ENCODE assay signal across 8 mouse cellular contexts in genomic region chr13:35741040-35741619, GRCm38 (mm10).
A peak's percentile ranks its signal among the peaks of the same experiment; 100 is the strongest.
DNase-seq lines count a peak whose midpoint lies in the region; ATAC-seq and TF ChIP-seq lines count a peak whose summit lies in the region.

No protein-coding gene starts in this region.

- peak overlapping the region; percentile 96 for H3K9ac ChIP-seq in MEL (ENCODE audit: control insufficient read depth, low read depth, low read length, poor library complexity, severe bottlenecking)
- H3K9ac ChIP-seq in forebrain, postnatal 0 days: peak overlapping the region; percentile 74
- peak overlapping the region; percentile 97 for H3K9ac ChIP-seq in lung, embryonic 14.5 days

- ATAC-seq in forebrain, postnatal 0 days: peak; percentile 93
- peak; percentile 94 for ATAC-seq in lung, embryonic 14.5 days (ENCODE audit: insufficient read depth)

- peaks cover 49% of the 10 kb centered on the region for H3K79me2 ChIP-seq in MEL (ENCODE audit: control insufficient read depth, insufficient read depth, low read length, poor library complexity)

- H3K4me2 ChIP-seq in forebrain, postnatal 0 days (ENCODE audit: low read depth): peak overlapping the region; percentile 96
- peak overlapping the region; percentile 84 for H3K4me2 ChIP-seq in lung, embryonic 14.5 days

- H3K27me3 ChIP-seq in MEL (ENCODE audit: control insufficient read depth in 1 of 2, insufficient read depth in 2 of 2, low read length in 2 of 2): no peaks in the 10 kb centered on the region
- H3K27me3 ChIP-seq in cerebellum, adult 2 months (ENCODE audit: control insufficient read depth, insufficient read depth, low read length): no peaks in the 10 kb centered on the region
- H3K27me3 ChIP-seq in forebrain, postnatal 0 days (ENCODE audit: insufficient read depth, low read length): peaks cover 17% of the 10 kb centered on the region; the same call in 1 of the 2 replicates
- no peaks in the 10 kb centered on the region for H3K27me3 ChIP-seq in lung, embryonic 14.5 days (ENCODE audit: insufficient read depth, low read length)

- peaks cover 0 to 15% of the 10 kb centered on the region in 2 experiments; a peak in 2 of 4 replicates for H3K36me3 ChIP-seq in MEL (ENCODE audit: control insufficient read depth in 1 of 2, insufficient read depth in 2 of 2, low read length in 2 of 2)
- no peaks in the 10 kb centered on the region for H3K36me3 ChIP-seq in forebrain, postnatal 0 days (ENCODE audit: insufficient read depth)
- H3K36me3 ChIP-seq in lung, embryonic 14.5 days (ENCODE audit: insufficient read depth): no peaks in the 10 kb centered on the region

- peaks cover 3 to 14% of the 10 kb centered on the region in 2 experiments for H3K4me1 ChIP-seq in MEL (ENCODE audit: control insufficient read depth in 1 of 2, insufficient read depth in 2 of 2, low read length in 2 of 2)
- peaks cover 3% of the 10 kb centered on the region; the same call in 1 of the 2 replicates for H3K4me1 ChIP-seq in cerebellum, adult 2 months (ENCODE audit: control insufficient read depth, insufficient read depth, low read length)
- H3K4me1 ChIP-seq in forebrain, postnatal 0 days (ENCODE audit: insufficient read depth): no peaks in the 10 kb centered on the region; the same call in 1 of the 2 replicates
- H3K4me1 ChIP-seq in lung, embryonic 14.5 days (ENCODE audit: insufficient read depth): peaks cover 6% of the 10 kb centered on the region
- peaks cover 5% of the 10 kb centered on the region for H3K4me1 ChIP-seq in olfactory bulb, adult 2 months (ENCODE audit: control insufficient read depth, insufficient read depth, low read length)

- peak in 2 of 3 experiments; percentile 35 to 48; a peak in 4 of 6 replicates for TF ChIP-seq CTCF in MEL (IDR thresholded peaks at IDR 0.05 in 2 of 3, conservative IDR thresholded peaks at IDR 0.05 in 1 of 3; ENCODE audit: control insufficient read depth in 1 of 3, insufficient read depth in 1 of 3, low read depth in 2 of 3, low read length in 3 of 3, poor library complexity in 1 of 3, severe bottlenecking in 1 of 3)
- peak; percentile 36; the same call in 1 of the 2 replicates for TF ChIP-seq CTCF in cerebellum, adult 2 months (IDR thresholded peaks at IDR 0.05; ENCODE audit: borderline replicate concordance, insufficient read depth, low read depth, low read length)
- peak; percentile 60 for TF ChIP-seq CTCF in forebrain, postnatal 0 days (IDR thresholded peaks at IDR 0.05; ENCODE audit: low read depth)
- peak; percentile 74 for TF ChIP-seq CTCF in lung, embryonic 14.5 days (IDR thresholded peaks at IDR 0.05; ENCODE audit: low read depth)
- TF ChIP-seq CTCF in olfactory bulb, adult 2 months (IDR thresholded peaks at IDR 0.05; ENCODE audit: insufficient read depth, low read depth, low read length): no peak

- DNase-seq in MEL (ENCODE audit: low read depth, low spot score): peak; percentile 94
- DNase-seq in cerebellum, adult 2 months: peak; percentile 86 to 87
- peak; percentile 91 for DNase-seq in forebrain, postnatal 0 days
- peak; percentile 95 for DNase-seq in heart, postnatal 4 days
- peak; percentile 65 to 76 for DNase-seq in layer of hippocampus, adult 8-10 months (ENCODE audit: low spot score in 2 of 2)
- peak; percentile 96 for DNase-seq in lung, embryonic 14.5 days
- DNase-seq in thymus, adult 18-20 months: peak; percentile 84 to 85

- whole genome bisulfite sequencing in cerebellum, adult 2 months: under 1% methylated on average over 57 of the region's 68 CpGs
- 1% methylated on average over 54 of the region's 68 CpGs for WGBS in forebrain, postnatal 0 days
- under 1% methylated on average over 67 of the region's 68 CpGs for WGBS in lung, embryonic 14.5 days
- WGBS in olfactory bulb, adult 2 months: under 1% methylated on average over 64 of the region's 68 CpGs

- H3K27ac ChIP-seq in MEL (ENCODE audit: control insufficient read depth, low read depth, low read length): peak overlapping the region; percentile 73
- no peak overlapping the region; the same call in 1 of the 2 replicates for H3K27ac ChIP-seq in cerebellum, adult 2 months (ENCODE audit: insufficient read depth, low read length)
- H3K27ac ChIP-seq in forebrain, postnatal 0 days (ENCODE audit: low read depth, low read length): peak overlapping the region; percentile 69
- H3K27ac ChIP-seq in lung, embryonic 14.5 days (ENCODE audit: low read depth): peak overlapping the region; percentile 96
- H3K27ac ChIP-seq in olfactory bulb, adult 2 months (ENCODE audit: insufficient read depth, low read depth, low read length): no peak overlapping the region

- no peaks in the 10 kb centered on the region for H3K9me3 ChIP-seq in MEL (replicated peaks; ENCODE audit: insufficient read depth, low read length)
- H3K9me3 ChIP-seq in forebrain, postnatal 0 days (ENCODE audit: low read length): no peaks in the 10 kb centered on the region
- H3K9me3 ChIP-seq in lung, embryonic 14.5 days (ENCODE audit: low read depth, low read length): peaks cover 4% of the 10 kb centered on the region; the same call in 1 of the 2 replicates

- peak overlapping the region; percentile 83 to 86 for H3K4me3 ChIP-seq in MEL (ENCODE audit: control insufficient read depth in 1 of 2, insufficient read depth in 1 of 2, low read depth in 2 of 2, low read length in 2 of 2)
- peak overlapping the region; percentile 86 for H3K4me3 ChIP-seq in cerebellum, adult 2 months (replicated peaks; ENCODE audit: insufficient read depth, low read depth, low read length)
- peak overlapping the region; percentile 94 for H3K4me3 ChIP-seq in forebrain, postnatal 0 days (ENCODE audit: low read depth, low read length)
- peak overlapping the region; percentile 92 for H3K4me3 ChIP-seq in lung, embryonic 14.5 days (ENCODE audit: low read depth, low read length)
- H3K4me3 ChIP-seq in olfactory bulb, adult 2 months (ENCODE audit: insufficient read depth, low read depth, low read length): peak overlapping the region; percentile 82

- peak; percentile 39 for TF ChIP-seq RAD21 in MEL (IDR thresholded peaks at IDR 0.05; ENCODE audit: low read depth, low read length)

- TF ChIP-seq POLR2A in MEL (IDR thresholded peaks at IDR 0.05; ENCODE audit: control insufficient read depth in 1 of 2, insufficient read depth in 1 of 2, low read depth in 1 of 2, low read length in 2 of 2, poor library complexity in 1 of 2): peak in 1 of 2 experiments; percentile 50; a peak in 3 of 4 replicates
- TF ChIP-seq POLR2A in cerebellum, adult 2 months (IDR thresholded peaks at IDR 0.05; ENCODE audit: borderline replicate concordance, insufficient read depth, low read length): 0 out of 2 replicates have a peak, but pooled peaks have one; percentile 7
- no peak for TF ChIP-seq POLR2A in olfactory bulb, adult 2 months (IDR thresholded peaks at IDR 0.05; ENCODE audit: insufficient read depth, low read depth, low read length)

- TF ChIP-seq EP300 in MEL (IDR thresholded peaks at IDR 0.05; ENCODE audit: low read depth in 1 of 2, low read length in 2 of 2): no peak; a peak in 1 of 4 replicates

TF ChIP-seq in MEL, 35 proteins besides CTCF, POLR2A, EP300 and RAD21:
- TF ChIP-seq HCFC1 (IDR thresholded peaks at IDR 0.05; ENCODE audit: low read depth, low read length) (peak; percentile 75), MAX (IDR thresholded peaks at IDR 0.05; ENCODE audit: low read length) (peak; percentile 24; the same call in 1 of the 2 replicates), SIN3A (IDR thresholded peaks at IDR 0.05; ENCODE audit: low read length) (peak; percentile 81), POLR2AphosphoS2 (IDR thresholded peaks at IDR 0.05; ENCODE audit: low read length) (no peak), ELF1 (IDR thresholded peaks at IDR 0.05; ENCODE audit: low read depth, low read length) (peak; percentile 50; the same call in 1 of the 2 replicates), ZC3H11A (IDR thresholded peaks at IDR 0.05; ENCODE audit: low read depth, low read length) (peak; percentile 40), GATA1 (IDR thresholded peaks at IDR 0.05; ENCODE audit: low read depth, low read length) (no peak), TCF12 (IDR thresholded peaks at IDR 0.05; ENCODE audit: low read depth, low read length) (peak; percentile 70), NRF1 (IDR thresholded peaks at IDR 0.05; ENCODE audit: insufficient read depth, low read depth, low read length, poor library complexity, severe bottlenecking) (peak; percentile 75), USF1 (IDR thresholded peaks at IDR 0.05; ENCODE audit: low read depth, low read length) (peak; percentile 41; the same call in 1 of the 2 replicates), UBTF (IDR thresholded peaks at IDR 0.05; ENCODE audit: borderline replicate concordance, insufficient read depth, low read depth, low read length) (no peak), SMC3 (IDR thresholded peaks at IDR 0.05; ENCODE audit: low read depth, low read length) (peak; percentile 45), NELFE (IDR thresholded peaks at IDR 0.05; ENCODE audit: low read depth, low read length) (peak; percentile 52; the same call in 1 of the 2 replicates), MAZ (IDR thresholded peaks at IDR 0.05; ENCODE audit: low read depth, low read length) (peak; percentile 99)
TF ChIP-seq in MEL: peak in this region for 11.

Comparison
In these comparisons a context has a peak if more than half of its experiments do, and no peak if none do; other contexts are left out.
1. H3K27ac ChIP-seq: peak in MEL (single experiment), forebrain, postnatal 0 days (single experiment) and lung, embryonic 14.5 days (single experiment); none in cerebellum, adult 2 months (single experiment) and olfactory bulb, adult 2 months (single experiment).
2. Peak in every context shown above with its lines, with median percentiles within 50 percentile points of each other: DNase-seq, H3K4me3 ChIP-seq and H3K9ac ChIP-seq.